In genomic region chr13:108157732-108158464, GRCm38 (mm10) we compare ENCODE assay signal across 8 mouse cellular contexts. TPM values are rescaled to one million over a fixed set of nuclear protein-coding genes. Genes with fewer than 3 reads are reported as not detected.
DNase-seq lines count a peak whose midpoint lies in the region; ATAC-seq and TF ChIP-seq lines count a peak whose summit lies in the region.

No protein-coding gene starts in this region.

- peak; percentile 46 for DNase-seq in kidney, postnatal 0 days (ENCODE audit: low spot score)
- DNase-seq in kidney, adult 9 months = no peak
- peak; percentile 30 for DNase-seq in brain, adult 2 months (ENCODE audit: low read depth, low spot score)
- DNase-seq in liver, postnatal 0 days = peak; percentile 25
- no peak for DNase-seq in cerebellum, adult 11-12 months
- DNase-seq in urinary bladder, postnatal 14 days (ENCODE audit: low spot score) = no peak

- no peaks in the 10 kb centered on the region for H3K9me3 ChIP-seq in kidney, postnatal 0 days (replicated peaks; ENCODE audit: low read length)
- H3K9me3 ChIP-seq in forebrain, embryonic 16.5 days (ENCODE audit: control insufficient read depth, low read length) = no peaks in the 10 kb centered on the region
- no peaks in the 10 kb centered on the region for H3K9me3 ChIP-seq in liver, postnatal 0 days (ENCODE audit: low read length)
- H3K9me3 ChIP-seq in stomach, embryonic 16.5 days (replicated peaks; ENCODE audit: control insufficient read depth, low read length) = no peaks in the 10 kb centered on the region

- H3K4me2 ChIP-seq in kidney, postnatal 0 days (ENCODE audit: low read length) = peak overlapping the region; percentile 88
- peak overlapping the region; percentile 65 for H3K4me2 ChIP-seq in forebrain, embryonic 16.5 days (ENCODE audit: low read length)
- H3K4me2 ChIP-seq in liver, postnatal 0 days (ENCODE audit: low read depth, low read length) = peak overlapping the region; percentile 91
- peak overlapping the region; percentile 66 for H3K4me2 ChIP-seq in stomach, embryonic 16.5 days (ENCODE audit: low read depth, low read length)

- 2% methylated on average over 41 of the region's 42 CpGs for WGBS in kidney, postnatal 0 days
- WGBS in forebrain, embryonic 16.5 days = 2% methylated on average over 40 of the region's 42 CpGs
- WGBS in liver, postnatal 0 days (ENCODE audit: insufficient replicate concordance) = 3% methylated on average over 40 of the region's 42 CpGs
- 3% methylated on average over 42 of the region's 42 CpGs for WGBS in stomach, embryonic 16.5 days

- peak overlapping the region; percentile 68 for H3K9ac ChIP-seq in kidney, postnatal 0 days (ENCODE audit: low read depth, low read length)
- peak overlapping the region; percentile 57 for H3K9ac ChIP-seq in forebrain, embryonic 16.5 days (replicated peaks; ENCODE audit: low read depth, low read length)
- peak overlapping the region; percentile 66 for H3K9ac ChIP-seq in liver, postnatal 0 days (replicated peaks)
- peak overlapping the region; percentile 83 for H3K9ac ChIP-seq in stomach, embryonic 16.5 days (ENCODE audit: low read length)

- ATAC-seq in kidney, postnatal 0 days (replicated peaks; ENCODE audit: low FRiP score, low read depth) = no peak
- ATAC-seq in forebrain, embryonic 16.5 days = no peak
- ATAC-seq in liver, postnatal 0 days = peak; percentile 75
- ATAC-seq in stomach, embryonic 16.5 days (ENCODE audit: insufficient read depth, low FRiP score) = no peak; the same call in 1 of the 2 replicates

- peaks cover 9% of the 10 kb centered on the region for H3K4me1 ChIP-seq in kidney, postnatal 0 days (replicated peaks; ENCODE audit: insufficient read depth, low read length)
- peaks cover 14% of the 10 kb centered on the region for H3K4me1 ChIP-seq in forebrain, embryonic 16.5 days (replicated peaks; ENCODE audit: control insufficient read depth, insufficient read depth, low read length)
- H3K4me1 ChIP-seq in liver, postnatal 0 days (ENCODE audit: insufficient read depth) = peaks cover 5% of the 10 kb centered on the region; the same call in 1 of the 2 replicates
- peaks cover 16% of the 10 kb centered on the region for H3K4me1 ChIP-seq in stomach, embryonic 16.5 days (ENCODE audit: control insufficient read depth, insufficient read depth, low read length)

- no peak for TF ChIP-seq EP300 in liver, postnatal 0 days (IDR thresholded peaks at IDR 0.05; ENCODE audit: low read depth)

- no peaks in the 10 kb centered on the region for H3K27me3 ChIP-seq in kidney, postnatal 0 days (ENCODE audit: insufficient read depth, low read length)
- no peaks in the 10 kb centered on the region for H3K27me3 ChIP-seq in forebrain, embryonic 16.5 days (replicated peaks; ENCODE audit: control insufficient read depth, insufficient read depth, low read length)
- no peaks in the 10 kb centered on the region for H3K27me3 ChIP-seq in liver, postnatal 0 days (ENCODE audit: insufficient read depth, low read length)
- H3K27me3 ChIP-seq in stomach, embryonic 16.5 days (ENCODE audit: control insufficient read depth, insufficient read depth, low read length) = no peaks in the 10 kb centered on the region

- TF ChIP-seq CTCF in kidney, postnatal 0 days (IDR thresholded peaks at IDR 0.05; ENCODE audit: low read depth) = no peak
- TF ChIP-seq CTCF in liver, postnatal 0 days (IDR thresholded peaks at IDR 0.05; ENCODE audit: low read depth) = no peak

- 0 out of 2 replicates have a peak overlapping the region, but pooled peaks have one; percentile 19 for H3K27ac ChIP-seq in kidney, postnatal 0 days
- no peak overlapping the region for H3K27ac ChIP-seq in forebrain, embryonic 16.5 days (ENCODE audit: low read length)
- H3K27ac ChIP-seq in liver, postnatal 0 days (ENCODE audit: low read depth) = peak overlapping the region; percentile 19; the same call in 1 of the 2 replicates
- H3K27ac ChIP-seq in stomach, embryonic 16.5 days (ENCODE audit: low read length) = no peak overlapping the region

- peak overlapping the region; percentile 85 for H3K4me3 ChIP-seq in kidney, postnatal 0 days (replicated peaks; ENCODE audit: low read depth, low read length)
- peak overlapping the region; percentile 91 for H3K4me3 ChIP-seq in forebrain, embryonic 16.5 days (replicated peaks; ENCODE audit: low read length)
- peak overlapping the region; percentile 92 for H3K4me3 ChIP-seq in liver, postnatal 0 days (ENCODE audit: low read depth, low read length)
- peak overlapping the region; percentile 99 for H3K4me3 ChIP-seq in stomach, embryonic 16.5 days (replicated peaks; ENCODE audit: low read length)

- no peaks in the 10 kb centered on the region for H3K36me3 ChIP-seq in kidney, postnatal 0 days (ENCODE audit: insufficient read depth, low read length)
- peaks cover 3% of the 10 kb centered on the region; the same call in 1 of the 2 replicates for H3K36me3 ChIP-seq in forebrain, embryonic 16.5 days (ENCODE audit: control insufficient read depth, insufficient read depth)
- peaks cover 2% of the 10 kb centered on the region for H3K36me3 ChIP-seq in liver, postnatal 0 days (replicated peaks; ENCODE audit: insufficient read depth, low read length)
- H3K36me3 ChIP-seq in stomach, embryonic 16.5 days (ENCODE audit: control insufficient read depth, insufficient read depth, low read length) = no peaks in the 10 kb centered on the region; the same call in 1 of the 2 replicates

RNA-seq across cellular contexts. Expression of gene Ndufaf2, which starts 0.5 kb away (rescaled TPM):
- 79.3 and 87.4 TPM in 2 replicates for polyA plus RNA-seq in kidney, postnatal 0 days (2015; fragmentation: Nextera tagmentation; extraction: Ambion mirVana)
- 63.4 and 72.8 TPM in 2 replicates for polyA plus RNA-seq in forebrain, embryonic 16.5 days (2015; fragmentation: Nextera tagmentation; extraction: Ambion mirVana)
- 39.5 and 40.5 TPM in 2 replicates for polyA plus RNA-seq in liver, postnatal 0 days (2015; fragmentation: Nextera tagmentation; extraction: Ambion mirVana)
- 56.9 and 57.1 TPM in 2 replicates for polyA plus RNA-seq in stomach, embryonic 16.5 days (2015; fragmentation: Nextera tagmentation; extraction: Ambion mirVana)

RNA-seq across cellular contexts. Expression of gene Ercc8, which starts 0.6 kb away (rescaled TPM):
- 11.6 and 11.7 TPM in 2 replicates for polyA plus RNA-seq in kidney, postnatal 0 days (2015; fragmentation: Nextera tagmentation; extraction: Ambion mirVana)
- 33.3 and 33.5 TPM in 2 replicates for polyA plus RNA-seq in forebrain, embryonic 16.5 days (2015; fragmentation: Nextera tagmentation; extraction: Ambion mirVana)
- 3.9 and 4.9 TPM in 2 replicates for polyA plus RNA-seq in liver, postnatal 0 days (2015; fragmentation: Nextera tagmentation; extraction: Ambion mirVana)
- 14.5 and 15.9 TPM in 2 replicates for polyA plus RNA-seq in stomach, embryonic 16.5 days (2015; fragmentation: Nextera tagmentation; extraction: Ambion mirVana)

RNA-seq across cellular contexts. Expression of gene Elovl7, which starts 56.3 kb away (rescaled TPM):
- 34.5 and 37.2 TPM in 2 replicates for polyA plus RNA-seq in kidney, postnatal 0 days (2015; fragmentation: Nextera tagmentation; extraction: Ambion mirVana)
- polyA plus RNA-seq in forebrain, embryonic 16.5 days (2015; fragmentation: Nextera tagmentation; extraction: Ambion mirVana) = 1.8 and 2.4 TPM in 2 replicates
- polyA plus RNA-seq in liver, postnatal 0 days (2015; fragmentation: Nextera tagmentation; extraction: Ambion mirVana) = 3.6 and 3.7 TPM in 2 replicates
- polyA plus RNA-seq in stomach, embryonic 16.5 days (2015; fragmentation: Nextera tagmentation; extraction: Ambion mirVana) = 28.4 and 38.5 TPM in 2 replicates

Comparison
In these comparisons a context has a peak if more than half of its experiments do, and no peak if none do; other contexts are left out.
1. DNase-seq: peak in kidney, postnatal 0 days (single experiment), brain, adult 2 months (single experiment) and liver, postnatal 0 days (single experiment); none in kidney, adult 9 months (single experiment), cerebellum, adult 11-12 months (single experiment) and urinary bladder, postnatal 14 days (single experiment).
2. H3K27ac ChIP-seq: peak in kidney, postnatal 0 days (single experiment) and liver, postnatal 0 days (single experiment); none in forebrain, embryonic 16.5 days (single experiment) and stomach, embryonic 16.5 days (single experiment).
3. Peak in every context shown above with its lines, with median percentiles within 50 percentile points of each other: H3K4me2 ChIP-seq, H3K4me3 ChIP-seq and H3K9ac ChIP-seq.